Mouse (Mus musculus): ENCODE data around the gene Ston2.

The Ston2 gene

DNA sequence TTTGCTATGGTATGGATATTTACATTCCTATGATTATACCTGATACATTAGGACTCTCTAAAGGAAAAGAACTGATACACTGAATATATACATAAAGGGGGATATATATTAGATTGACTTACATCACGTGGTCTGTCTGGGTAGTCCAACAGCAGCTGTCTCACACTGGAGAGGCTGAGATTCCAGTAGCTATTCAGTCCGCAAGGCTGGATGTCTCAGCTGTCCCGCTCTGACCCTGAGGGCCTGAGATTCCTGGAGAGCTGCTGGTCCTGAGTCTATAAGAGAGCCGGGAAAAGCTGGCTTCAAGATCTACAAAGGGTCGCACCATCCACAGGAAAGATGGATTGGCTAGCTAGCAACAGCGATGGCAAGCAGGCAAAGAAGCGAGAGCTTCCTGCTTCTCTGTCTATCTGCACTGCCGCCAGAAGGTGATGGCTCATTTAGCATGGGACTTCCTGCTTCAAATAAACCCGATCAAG is at the start of gene Ston2:
Gene Ston2 (minus strand): TSS at position 429 of the 479 bp plus-strand sequence.
- DNase-seq (ENCODE audit: low spot score in 2 of 2): no peak

DNA sequence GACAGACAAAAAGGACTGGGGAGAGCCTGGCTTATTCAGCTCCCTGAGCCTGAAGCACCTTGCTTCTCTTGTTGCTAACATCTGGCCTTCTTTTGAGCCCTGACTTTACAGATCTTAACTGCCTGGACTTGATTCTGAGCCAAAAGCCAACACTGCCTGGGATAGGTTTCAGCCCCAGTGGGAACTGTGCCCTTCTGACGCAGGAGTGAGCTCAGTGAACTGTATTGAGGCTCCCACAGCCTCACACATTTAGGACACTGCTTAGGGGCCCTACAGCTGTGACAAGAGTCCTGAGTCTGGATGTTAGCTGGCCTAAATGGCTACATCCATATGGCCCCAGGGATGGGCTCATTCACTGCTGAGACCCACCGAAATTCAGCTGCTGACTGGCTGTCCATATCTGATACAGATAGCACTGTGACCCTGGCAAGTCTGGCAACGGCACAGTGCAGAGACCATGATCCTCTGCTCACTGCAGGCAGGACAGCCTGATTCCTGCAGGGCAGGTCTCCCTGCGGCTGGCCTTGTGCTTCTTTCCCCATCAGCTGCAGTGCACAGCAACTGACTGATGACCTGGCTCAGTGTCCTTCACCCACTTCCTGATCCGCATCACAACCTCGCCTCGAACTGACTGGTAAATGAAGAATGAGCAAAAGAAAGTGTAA is 49.3 kb upstream of the Ston2 start:
- DNase-seq (ENCODE audit: low spot score in 2 of 2): no peak

DNA sequence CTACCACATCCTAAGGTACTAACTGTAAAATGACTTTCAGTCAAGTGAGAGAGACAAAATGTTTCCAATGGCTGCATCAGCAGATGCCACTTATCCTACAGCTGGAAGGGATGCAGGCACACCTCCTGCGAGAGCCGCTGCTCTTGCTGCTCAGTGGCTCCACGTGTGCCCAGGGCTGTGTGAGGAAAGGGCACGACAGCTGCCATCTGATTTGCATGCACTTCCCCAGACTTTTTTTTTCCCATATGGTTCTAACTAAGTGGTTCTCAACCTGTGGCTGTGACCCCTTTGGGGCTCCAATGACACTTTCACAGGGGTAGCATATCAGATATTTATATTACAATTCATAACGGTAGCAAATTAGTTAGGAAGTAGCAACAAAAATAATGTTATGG is 45.7 kb upstream of the Ston2 start:
- no peak for DNase-seq (ENCODE audit: low spot score in 2 of 2)

DNA sequence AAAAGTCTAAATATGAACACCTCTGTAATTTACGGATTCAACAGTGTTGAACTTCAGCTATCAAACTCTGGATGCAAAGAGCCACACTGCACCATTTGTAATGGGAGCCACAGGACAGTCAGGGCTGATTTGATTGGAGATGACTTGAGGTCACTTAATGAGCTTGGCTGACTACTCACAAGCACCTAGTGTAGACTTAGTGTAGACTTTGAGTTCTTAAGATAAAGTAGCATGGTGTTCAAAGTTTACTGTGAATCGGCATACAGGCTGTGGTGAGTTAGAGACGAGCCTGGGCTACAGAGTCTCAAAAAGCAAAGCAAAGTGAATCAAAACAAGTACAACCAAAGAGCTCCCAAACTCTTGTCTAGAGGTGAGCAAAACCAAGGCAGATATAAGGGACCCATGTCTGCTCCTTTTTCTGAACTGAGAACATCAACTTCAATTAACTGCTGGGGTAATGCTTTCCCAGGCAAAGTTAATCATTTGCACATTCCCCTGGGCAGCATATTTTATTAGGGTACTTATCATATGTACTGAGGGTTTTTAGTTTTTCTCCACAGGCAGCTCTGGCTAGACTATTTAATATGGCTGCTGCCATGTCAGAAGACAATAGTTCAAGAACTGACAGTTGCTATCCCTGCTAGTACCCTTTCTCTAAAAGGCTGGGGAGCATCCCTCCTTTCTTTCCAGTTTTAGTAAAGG is 45.2 kb upstream of the Ston2 start:
- DNase-seq (ENCODE audit: low spot score in 2 of 2): no peak

DNA sequence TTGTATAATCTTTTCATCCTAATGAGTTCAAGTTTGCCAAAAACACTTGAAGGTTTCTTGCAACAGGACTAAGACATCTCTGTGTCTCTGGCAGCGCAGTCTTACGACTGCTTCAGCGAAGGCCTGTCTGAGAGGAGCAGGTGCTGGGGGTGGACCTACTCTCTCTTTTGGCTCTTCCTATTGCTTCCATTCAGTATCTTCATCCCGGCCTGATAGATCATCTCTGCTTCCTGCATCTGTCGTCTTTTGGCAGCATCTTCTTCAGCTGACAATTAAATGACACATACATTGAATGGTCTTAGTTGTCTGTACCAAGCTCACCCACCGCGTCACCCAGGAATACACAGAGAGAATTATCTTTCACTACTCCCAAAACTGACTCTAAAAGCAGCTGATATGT is 43.2 kb upstream of the Ston2 start:
- no peak for DNase-seq (ENCODE audit: low spot score in 2 of 2)

DNA sequence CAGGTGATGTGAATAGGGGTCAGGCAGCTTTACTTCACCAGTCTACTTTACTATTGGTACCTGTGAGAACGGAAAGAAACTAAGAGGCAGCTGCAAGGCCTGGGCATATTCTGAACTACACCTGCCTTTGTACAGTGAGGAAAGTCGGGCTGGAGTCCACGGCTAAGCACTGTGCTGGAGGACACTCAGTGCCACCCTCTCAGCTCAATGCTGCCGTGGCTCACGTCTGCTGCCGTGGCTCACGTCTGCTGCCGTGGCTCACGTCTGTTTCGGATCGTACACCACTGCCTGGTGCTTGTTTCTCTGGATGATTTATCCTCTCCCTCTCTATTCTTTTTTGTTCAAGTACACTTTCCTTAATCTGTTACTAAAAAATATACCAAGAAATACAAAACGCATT is 32.3 kb upstream of the Ston2 start:
- no peak for DNase-seq (ENCODE audit: low spot score in 2 of 2)

DNA sequence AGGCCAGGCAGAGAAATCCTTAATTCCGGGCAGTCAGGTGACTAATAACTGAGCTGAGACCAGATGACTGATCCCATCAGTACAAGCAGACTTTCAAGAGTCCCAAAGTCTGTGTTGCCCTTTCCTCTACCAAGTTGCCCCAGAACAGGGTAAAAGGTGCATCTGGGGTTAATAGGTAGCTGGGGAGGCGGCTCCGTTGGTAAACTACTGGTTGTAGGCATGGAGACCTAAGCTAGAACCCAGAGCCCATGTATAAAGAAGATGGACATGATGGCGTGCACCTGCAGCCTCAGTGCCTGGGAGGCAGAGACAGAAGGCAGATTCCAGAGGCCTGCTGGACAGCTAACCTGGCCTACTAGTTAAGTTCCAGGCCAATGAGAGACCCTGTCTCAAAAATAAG is 30.5 kb upstream of the Ston2 start:
- no peak for DNase-seq (ENCODE audit: low spot score in 2 of 2)

DNA sequence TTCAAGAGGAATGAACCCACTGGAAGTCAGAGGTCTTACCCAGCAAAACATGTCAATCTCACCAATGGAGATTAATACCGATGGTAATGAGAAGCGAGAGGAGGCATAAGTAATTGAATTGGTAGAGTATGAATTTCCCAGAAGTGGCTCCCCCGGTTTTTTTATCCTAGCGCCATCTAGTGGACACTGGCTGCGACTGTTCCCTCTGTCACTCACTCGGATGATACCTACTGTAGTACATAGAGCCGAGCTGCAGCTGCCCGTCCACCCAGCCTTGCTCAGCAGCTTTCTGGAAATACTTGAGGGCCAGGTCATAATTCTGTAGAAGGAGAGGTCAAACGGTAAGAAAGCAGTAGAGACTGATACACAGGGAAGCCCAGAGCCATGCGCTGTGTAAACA is 27.8 kb upstream of the Ston2 start:
- DNase-seq (ENCODE audit: low spot score in 2 of 2): peak; percentile 11 to 38

DNA sequence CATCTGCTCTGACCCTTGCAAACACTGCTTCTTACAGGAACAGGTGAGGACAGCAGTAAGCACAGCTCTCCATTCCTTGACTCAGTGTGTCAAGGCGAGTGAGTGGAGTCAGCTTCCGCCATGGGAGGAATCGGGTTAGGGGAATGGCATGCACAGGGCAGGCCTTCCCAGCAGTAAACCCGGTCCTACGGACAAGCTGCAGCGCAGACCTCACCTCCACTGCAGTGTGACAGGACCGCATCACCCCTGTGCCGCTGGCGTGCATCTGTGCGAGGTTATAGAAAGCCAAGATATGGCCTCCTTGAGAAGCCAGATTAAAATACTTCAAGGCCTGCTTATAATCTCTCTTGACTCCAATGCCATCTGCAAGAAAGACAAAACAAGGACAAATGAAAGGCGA is 27.4 kb upstream of the Ston2 start:
- DNase-seq (ENCODE audit: low spot score in 2 of 2): no peak

DNA sequence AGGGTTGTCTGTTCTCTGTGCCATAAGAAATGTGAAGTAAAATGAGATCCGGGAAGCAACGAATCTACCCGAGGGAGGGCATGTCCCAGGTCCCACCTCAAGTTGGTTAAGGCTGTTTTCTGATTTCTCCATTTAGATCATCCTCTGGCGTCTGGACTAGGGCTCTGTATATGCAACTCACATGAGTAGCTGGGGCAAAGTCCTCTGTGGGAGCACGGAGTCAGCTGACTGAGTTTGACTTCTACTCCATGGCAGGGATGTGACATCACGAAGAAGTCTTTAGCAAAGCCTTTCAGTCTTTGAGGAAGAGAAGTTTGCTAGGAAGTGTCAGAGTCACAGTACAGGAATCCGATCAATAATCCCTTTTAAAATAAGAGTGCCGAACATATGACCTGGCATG is 20.7 kb upstream of the Ston2 start:
- no peak for DNase-seq (ENCODE audit: low spot score in 2 of 2)

DNA sequence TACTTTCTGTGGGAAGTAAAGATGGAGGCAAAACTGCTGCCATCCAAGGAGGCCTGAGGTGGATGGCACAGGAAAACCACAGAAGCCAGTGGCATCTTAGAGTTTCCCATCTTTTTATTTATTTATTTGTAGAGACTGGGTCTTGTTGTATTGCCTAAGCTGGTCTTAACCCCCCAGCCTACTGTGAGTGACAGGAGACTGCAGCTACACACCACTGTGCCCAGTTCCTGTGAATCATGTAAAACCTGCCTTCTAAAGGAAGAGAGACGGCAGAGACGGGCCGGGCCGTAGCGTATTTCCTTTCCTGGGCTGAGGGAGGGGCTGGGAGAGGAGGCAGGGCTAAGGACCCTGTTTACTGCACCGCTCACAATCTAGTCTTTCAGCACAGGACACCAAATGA is 19.6 kb upstream of the Ston2 start:
- no peak for DNase-seq (ENCODE audit: low spot score in 2 of 2)

DNA sequence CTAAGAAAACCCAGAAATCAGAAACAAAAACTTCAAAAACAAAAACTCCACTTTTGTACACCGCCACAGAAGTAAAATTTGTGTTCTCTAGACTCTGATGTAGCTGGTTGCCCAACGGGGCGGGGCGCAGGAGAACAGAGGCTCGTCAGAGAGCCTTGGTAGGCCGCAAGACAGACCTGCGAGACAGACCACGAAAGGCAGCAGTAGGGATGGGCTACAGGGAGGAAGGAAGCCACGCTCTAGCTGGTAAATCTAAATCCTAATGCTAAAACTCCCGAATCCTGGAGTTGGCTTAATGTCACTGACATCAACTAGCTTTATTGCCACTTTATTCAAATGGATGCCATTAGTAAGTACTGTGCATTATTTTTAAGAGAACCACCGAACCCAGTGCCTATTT is 18.9 kb upstream of the Ston2 start:
- DNase-seq (ENCODE audit: low spot score in 2 of 2): no peak

DNA sequence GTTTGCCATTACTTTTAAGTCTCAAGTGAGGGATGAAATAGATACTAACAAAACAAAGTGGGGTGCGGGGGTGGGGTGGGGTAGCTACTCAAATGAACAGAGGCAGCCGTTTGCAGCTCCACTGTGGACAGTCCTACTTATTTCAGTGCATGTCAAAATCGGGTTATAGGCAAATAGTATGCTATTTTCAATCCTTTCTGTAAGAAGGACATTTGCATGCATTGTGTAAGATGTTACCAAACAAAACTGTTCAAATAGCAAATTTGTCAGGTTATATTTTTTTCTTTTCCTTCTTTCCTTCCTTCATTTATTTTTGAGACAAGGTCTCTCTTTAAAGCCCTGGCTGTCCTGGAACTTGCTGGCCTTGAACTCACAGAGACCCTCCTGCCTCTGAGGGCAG is 16.1 kb upstream of the Ston2 start:
- no peak for DNase-seq (ENCODE audit: low spot score in 2 of 2)

DNA sequence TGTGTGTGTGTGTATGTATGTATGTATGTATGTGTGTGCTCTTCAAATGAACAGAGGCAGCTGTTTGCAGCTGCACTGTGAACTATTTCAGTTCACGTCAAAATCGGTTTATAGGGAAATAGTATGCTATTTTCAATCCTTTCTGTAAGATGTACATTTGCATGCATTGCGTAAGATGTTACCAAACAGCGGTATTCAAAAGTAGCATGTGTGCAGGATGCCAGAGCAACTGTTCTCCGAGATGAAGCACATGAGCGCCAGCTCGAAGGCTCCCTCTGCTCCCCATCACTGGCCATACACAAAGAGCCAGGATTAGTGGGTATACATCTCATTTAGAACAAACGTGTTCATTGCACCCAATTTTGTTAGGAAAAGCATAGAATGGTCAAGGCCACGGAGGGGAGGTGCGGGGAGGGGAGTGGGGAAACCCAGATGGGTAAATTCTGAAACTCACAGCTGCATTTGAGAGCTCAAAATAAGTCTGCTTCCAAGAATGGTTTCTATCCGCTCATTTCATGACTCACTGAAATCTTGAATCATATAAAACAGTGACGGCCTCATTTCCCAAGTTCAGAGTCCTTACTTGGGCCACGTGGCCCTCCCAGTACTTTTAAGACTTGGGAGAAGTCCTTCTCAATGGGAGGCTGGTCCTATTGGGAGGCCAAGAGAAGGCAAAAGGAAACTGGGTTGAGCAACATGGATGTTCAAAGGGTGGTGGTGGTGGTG is 15.2 kb upstream of the Ston2 start:
- no peak for DNase-seq (ENCODE audit: low spot score in 2 of 2)

DNA sequence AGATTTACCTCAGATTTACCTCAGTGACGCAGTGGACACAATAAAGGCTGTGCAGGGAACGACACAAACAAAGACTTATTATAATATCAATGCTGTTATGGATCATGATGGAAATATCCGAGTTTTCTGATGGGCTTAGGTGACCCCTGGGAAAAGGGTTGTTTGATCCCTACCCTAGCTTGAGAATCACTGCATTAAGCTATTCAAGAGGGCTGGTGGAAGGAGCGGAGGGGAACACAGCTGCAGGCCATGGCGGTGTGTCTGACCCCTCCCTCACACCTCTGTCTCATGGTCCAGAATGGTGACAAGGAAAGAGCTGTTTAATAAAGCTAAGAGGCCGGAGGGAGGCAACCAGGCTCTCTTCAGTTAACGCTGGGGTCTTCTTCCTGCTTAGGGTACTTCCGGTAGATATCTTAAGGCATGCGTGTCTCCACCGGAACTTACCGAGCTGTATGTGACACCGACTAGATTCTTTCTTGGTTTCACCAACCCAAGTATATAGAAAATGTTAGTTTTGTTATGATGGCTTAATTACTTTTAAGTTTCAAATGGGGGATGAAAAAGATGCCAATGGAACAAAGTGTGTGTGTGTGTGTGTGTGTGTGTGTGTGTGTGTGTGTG is 14.5 kb upstream of the Ston2 start:
- DNase-seq (ENCODE audit: low spot score in 2 of 2): no peak

DNA sequence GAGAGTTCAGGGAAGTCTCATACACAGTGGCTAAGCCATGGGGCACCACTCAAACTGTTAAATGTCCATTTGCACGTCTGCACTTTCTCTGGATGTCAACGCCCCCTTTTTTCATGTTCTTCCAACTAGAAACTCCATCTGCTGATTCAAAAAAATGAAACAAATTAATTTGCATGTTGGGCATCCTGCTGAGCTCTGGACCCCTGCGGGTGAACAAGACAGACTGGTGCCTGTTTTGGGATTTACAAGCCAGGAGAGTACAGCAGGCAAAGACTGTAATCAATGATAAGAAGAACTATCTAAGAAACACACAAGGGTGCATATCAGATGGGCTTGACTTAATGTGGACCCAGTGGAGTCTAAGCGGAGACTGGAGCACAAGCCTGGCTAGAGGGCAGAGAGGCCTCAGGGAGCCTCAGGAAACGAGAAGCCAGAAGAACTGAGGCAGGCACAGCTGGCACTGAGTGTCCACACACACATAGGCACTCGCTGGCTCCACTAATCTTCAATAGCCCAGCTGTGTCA is 12.7 kb upstream of the Ston2 start:
- DNase-seq (ENCODE audit: low spot score in 2 of 2): no peak

DNA sequence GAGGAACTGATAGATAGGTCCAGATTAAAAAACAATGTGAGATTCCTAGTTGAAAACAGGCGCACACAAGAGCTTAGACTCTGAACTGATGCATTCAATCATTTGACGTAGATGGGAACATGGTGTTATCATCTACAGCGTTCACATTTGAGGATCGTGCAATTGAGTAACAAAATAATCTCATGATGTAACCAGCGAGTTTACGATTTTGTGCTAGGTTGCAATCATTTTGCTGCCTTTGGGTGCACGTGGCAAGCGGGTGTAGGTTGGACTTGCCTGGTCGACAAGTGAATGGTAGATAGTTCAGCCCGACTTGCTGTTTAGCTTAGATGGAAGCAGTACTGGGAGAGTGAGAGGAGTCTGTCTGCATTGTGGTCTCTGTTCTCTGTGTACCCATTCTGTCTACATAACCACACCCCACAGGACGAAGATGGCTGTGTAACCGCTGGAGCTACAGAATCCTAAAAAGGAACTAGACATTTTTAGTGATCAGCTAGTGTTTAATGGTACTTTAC is 11.7 kb upstream of the Ston2 start:
- DNase-seq (ENCODE audit: low spot score in 2 of 2): no peak

DNA sequence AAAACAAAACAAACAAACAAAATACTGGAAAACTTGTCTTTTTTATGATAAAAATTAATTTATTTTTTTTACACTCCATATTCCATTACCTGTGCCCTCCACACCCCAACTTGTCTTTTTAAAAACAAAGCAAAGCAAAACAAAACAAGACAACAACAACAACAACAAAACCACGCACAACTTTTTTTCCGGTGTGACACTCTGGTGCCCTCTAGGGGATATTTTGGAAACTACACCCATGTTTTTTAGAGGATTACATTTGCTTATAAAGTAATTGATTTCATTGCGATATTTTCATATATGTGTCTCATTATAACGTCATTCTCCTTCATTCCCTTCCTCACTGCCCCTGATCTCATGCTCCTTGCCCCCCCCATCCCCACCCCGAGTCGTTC is 11.2 kb upstream of the Ston2 start:
- DNase-seq (ENCODE audit: low spot score in 2 of 2): no peak

DNA sequence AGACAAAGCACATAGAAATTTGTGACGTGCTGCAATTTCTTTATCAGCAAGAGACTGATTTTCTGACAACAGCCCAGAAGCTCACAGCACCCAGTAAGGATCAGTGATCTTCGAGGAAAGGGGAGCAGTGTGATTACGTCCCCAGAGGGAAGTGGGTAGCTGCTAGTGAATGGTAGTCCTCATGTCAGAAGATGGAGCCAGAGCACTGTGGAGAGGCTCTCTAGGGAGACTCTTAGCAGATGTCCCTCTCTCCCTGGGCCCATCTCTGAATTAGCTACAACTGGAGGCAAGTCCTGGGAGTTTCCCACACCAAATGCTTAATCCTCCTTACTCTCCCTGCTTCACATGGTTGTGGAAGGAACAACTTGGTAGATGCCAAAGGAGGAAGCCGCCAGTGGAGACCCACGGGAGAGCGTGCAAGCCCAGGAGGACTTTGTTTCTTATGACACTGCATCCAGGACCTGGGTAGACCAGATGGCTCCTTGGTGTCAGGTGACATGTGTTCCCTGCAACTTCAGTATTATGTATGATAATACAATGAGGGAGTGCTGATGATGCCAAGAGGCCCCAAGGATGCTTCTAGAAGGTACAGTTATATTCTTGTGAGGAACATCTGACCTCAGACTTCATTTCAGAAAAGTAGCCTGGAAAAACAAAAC is 10.7 kb upstream of the Ston2 start:
- no peak for DNase-seq (ENCODE audit: low spot score in 2 of 2)

DNA sequence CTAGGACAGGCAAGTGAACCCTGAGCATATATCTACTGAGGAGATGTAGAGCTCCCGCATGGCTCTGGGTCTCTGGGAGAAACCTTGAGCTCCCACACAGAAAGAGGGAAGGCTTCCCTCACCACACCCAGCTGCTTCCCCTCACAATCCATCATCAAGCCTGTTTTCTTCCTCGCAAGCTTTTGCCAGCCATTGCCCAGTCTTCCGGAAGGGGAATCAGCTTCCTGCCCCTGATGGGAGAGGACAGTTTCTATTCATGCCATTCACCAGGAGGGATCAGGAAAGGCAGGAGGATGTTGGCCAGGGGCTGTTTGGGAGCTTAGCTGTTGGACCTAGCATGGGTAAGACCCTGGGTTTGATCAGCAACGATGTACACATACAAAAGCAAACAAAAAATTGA is 8.6 kb upstream of the Ston2 start:
- DNase-seq (ENCODE audit: low spot score in 2 of 2): no peak

DNA sequence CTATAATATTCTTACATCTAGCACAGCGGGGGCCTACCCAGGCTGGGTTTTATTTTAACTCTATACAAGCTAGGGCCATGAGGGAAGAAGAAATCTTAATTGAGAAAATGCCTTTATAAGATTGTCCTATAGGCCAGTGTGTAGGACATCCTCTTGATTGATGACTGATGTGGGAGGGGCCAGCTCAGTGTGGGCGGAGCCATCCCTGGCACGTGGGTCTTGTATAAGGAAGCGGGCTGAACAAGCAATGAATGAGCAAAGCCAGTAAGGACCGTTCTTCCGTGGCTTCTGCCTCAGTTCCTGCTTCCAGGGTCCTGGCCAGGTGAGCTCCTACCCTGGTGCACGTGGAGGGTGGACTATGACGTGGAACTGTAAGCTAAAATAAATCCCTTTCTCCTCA is 5.1 kb upstream of the Ston2 start:
- DNase-seq (ENCODE audit: low spot score in 2 of 2): no peak

DNA sequence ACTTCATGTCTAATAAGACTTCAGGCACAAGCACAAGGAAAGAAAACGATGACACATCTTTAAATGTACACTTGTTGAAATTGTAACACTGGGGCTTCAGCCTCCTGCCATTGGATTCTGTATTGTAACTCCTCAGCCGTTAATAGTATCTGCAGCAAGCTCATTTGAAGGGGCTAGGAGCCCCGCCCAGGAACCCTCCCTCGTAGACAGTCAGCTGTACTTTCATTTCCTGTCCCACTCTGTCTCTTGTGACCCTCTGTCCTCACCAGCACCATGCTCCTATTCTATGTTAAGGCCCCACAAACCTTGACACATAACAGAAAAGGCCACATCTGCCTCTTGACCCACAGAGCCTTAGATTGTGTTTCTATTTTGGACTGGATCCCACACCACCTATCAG is 3.6 kb upstream of the Ston2 start:
- no peak for DNase-seq (ENCODE audit: low spot score in 2 of 2)
